Mouse (Mus musculus): ENCODE measurements around the gene Nbas. TPM values are rescaled to one million over a fixed set of nuclear protein-coding genes. Genes with fewer than 3 reads are reported as not detected.

The Nbas gene
- 10 to 100 TPM; 34.3 to 36.8 TPM for total RNA-seq (2021)
- long read RNA-seq, full-length matches to known transcripts, result 4 of 32 reads
- long read RNA-seq, partial matches to known transcripts, result 6 of 32 reads
- long read RNA-seq, other reads (novel, unspliced or antisense), result 22 of 32 reads

DNA sequence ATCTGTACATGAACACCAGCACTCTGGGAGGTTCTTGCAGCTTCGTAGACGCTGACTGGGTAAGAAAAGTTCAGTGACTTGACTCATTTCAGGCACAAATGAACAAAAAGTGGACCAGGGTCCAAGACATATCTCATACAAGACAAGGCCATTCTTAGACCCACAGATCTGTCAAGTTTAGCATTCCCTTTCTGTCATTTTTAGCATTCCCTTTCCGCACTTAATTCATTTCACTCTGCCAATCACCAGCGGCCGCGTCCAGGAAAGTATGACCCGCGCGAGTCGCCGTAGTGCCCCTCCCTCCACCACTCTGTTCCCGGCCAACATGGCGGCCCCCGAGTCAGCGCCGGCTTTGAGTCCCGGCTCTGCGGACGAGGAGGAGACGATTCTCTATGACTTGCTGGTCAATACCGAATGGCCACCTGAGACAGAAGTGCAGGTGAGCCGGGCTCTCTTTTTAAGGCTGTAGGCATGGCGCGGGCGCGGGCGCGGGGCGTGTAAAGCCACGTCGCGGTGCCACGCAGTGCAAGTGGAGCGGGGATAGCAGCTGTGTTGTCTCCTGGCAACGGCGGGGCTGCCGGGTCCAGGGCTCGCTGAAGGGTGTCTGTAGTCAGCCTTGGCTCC lies at the start of gene Nbas:
Gene Nbas (plus strand): TSS at position 308 of the 624 bp plus-strand sequence.
- DNase-seq (ENCODE audit: low spot score in 2 of 2), result peak; percentile 84 to 94

DNA sequence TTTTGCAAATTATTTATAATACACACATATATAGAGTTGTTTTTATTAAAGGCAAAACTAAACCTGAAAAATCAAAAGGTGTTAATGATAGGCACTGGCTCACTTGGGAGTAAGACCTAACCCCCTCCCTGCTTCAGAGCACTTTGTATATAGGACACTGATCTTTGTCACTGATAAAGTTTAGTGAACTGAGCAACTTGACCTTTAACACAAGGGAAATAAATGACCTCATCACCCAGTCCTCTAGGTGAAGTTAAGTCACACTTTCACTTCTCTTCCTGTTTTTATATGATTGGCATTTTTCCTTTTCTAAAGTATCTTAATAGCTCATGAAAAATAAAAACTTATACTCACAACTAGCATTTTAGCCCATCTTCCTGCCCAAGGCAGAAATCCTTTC lies 26.5 kb upstream of the Nbas start:
- no peak for DNase-seq (ENCODE audit: low spot score in 2 of 2)

DNA sequence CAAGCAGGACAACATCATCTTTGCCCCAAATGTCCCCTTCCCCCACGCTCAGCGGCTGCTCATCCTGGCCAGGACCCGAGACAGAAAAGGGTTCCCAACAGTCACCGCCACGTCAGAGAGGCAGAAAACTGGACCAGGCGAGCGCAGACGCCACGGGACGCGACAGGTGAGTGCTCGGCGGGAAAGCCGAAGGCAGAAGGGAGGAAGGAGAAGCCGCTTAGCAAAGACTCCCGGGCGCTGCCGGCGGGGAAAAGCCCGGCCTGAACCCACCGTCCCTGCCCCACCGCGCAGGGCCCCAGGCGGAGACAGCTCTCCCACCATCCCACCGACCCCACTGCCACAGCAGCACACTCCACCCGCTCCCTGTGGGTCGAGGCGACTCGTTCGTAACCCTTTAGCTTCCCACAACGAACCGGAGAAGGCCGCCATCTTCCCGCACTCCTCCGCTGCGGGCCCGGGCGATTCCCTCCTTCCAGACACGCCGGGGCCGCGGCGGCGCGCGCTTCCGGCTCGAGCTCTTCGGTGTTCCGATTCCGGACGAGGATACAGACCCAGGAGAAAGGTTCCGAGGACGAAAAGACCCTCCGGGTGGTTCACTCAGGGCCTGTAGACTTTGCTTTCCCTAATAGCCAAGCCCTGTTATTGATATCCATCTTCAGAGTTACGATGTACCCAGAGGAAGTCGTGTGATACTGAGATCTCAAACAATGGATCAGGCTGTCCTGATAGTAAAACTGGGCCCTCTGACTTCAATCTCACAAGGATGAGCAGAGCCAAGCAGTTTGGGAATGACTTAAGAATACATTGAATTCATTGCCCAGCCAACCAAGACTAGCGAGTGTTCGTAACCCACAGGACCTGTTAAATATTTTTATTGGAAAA lies 20.0 kb upstream of the Nbas start, which contains the start of gene Ddx1:
Gene Ddx1 (minus strand): TSS at position 523 of the 882 bp plus-strand sequence.
- peak; percentile 78 to 86 for DNase-seq (ENCODE audit: low spot score in 2 of 2)

DNA sequence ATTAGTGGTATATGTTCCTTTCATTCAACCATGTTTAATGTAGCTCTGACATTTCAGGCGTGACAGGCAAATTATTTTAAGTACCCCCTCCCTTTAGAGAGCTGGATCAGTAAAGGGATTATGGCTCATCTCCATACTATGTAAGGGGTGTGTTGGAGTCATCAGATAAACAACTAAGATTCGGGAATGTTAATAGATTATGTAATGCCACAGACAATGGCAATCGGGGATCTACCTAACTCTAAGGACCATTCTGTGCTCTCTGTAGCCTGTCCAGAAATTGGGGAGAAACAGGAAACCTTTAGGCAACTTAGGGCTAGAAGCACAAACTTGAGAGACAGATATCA lies 19.4 kb upstream of the Nbas start:
- no peak for DNase-seq (ENCODE audit: low spot score in 2 of 2)

DNA sequence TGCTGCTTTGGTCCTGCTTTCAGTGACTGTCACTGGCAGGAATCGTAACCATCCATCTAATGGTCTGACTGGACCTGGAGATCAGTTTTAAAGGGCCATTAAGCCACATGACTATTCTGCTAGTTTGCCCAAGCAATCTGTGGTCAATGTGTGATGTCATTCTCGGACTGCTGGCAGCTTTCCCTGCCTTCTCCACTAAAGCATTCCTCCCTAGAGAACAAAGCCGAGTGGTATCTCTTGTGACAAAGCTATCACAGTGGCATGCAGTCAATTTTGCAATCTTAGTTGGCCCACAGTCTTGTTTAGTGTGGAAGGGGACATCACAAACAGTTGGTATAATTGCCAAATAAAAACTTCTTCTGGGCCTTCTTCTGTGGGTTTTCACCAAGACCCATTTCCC lies 13.9 kb upstream of the Nbas start:
- no peak for DNase-seq (ENCODE audit: low spot score in 2 of 2)

DNA sequence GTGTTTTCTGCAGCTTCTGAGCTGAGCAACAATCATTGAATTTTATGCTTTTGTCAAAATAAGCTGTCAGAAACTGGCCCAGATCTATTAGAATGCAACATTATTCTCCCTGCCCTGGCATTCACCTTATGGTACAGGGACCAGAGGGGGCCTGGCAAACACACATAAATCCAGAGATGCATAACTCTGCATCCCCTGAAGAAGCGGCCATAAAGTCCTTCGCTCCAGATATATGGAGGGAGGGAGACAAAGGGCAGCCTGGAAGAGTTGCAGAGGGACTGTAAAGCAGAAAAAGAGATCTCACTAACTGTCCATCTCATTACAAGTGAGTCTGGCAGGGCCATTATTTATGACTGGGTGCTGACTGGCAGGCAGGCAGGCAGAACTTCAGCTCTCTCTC lies 13.2 kb upstream of the Nbas start:
- no peak for DNase-seq (ENCODE audit: low spot score in 2 of 2)

DNA sequence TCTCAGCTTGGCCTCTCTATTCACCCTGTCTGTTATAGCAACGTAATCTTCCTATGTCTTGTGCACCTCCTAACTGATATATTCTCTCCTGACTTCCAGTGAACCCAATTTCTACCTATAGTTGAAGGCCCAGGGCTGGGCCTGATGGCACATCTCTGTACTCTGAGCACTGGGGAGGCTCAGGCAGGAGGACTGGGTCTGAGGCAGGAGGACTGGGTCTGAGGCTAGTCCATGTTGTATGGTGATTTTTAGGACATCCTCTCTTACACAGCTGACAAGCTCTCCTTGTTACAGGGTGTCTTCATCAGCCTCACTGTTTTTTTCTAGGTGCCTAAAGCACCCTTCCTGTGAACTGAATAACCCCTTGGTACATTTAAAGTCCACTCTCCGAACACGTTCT lies 521 bp upstream of the Nbas start:
- DNase-seq (ENCODE audit: low spot score in 2 of 2), result no peak

DNA sequence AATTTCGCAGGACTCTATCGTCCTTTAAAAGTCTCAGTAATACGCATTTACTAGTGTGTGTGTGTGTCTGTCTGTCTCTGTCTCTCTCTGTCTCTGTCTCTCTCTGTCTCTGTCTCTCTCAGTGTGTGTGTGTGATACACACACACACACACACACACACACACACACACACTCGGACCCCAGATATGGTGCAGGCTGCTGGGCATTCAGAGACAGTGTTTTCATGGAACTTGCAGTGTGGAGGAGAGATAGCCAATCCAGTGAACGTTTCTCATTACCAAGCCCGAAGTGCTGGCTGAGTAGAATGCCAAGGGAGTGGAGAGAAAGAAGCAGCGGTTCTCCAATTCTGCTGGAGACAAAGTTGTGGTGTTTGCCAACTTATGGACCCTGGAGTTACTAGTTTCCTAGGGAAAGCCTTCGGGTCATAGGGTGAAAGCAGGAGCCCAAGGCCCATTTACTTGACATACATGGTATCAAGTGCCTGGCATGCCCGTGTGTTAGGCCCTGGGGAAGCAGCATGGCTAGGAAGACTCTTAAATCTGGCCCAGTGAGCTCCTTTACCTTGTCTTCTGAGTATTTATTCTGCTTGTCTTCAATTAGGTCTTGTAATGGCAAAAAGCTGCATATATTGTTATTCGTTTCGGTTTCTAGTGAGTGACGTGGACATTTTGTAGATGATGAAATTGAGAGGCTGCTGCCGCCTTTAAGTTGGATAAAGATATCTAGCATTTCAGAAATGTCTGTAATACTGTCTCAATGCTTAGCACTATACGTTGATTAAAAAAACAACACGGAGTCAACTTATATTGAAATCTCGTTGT lies 847 bp downstream of the Nbas start:
- DNase-seq (ENCODE audit: low spot score in 2 of 2), result no peak

DNA sequence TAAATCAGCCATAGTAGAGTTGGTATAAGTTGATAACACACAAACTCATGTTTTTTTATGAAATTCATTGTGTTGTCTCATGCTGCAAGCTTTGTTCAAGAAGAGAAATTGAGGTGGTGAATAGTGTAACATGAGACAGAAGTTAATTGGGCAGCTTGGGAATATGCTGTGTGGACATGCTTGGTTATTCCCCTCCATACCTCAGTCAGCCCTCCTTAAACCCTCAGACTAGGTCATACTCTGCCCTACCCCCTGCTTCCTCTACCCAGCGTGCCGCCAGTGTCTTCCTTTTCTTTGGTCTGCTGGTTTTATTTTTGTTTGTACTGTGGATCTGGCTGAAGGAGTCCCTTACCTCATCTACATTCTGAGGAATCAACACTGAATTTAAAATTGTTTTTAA lies 22.5 kb downstream of the Nbas start:
- DNase-seq (ENCODE audit: low spot score in 2 of 2), result no peak

DNA sequence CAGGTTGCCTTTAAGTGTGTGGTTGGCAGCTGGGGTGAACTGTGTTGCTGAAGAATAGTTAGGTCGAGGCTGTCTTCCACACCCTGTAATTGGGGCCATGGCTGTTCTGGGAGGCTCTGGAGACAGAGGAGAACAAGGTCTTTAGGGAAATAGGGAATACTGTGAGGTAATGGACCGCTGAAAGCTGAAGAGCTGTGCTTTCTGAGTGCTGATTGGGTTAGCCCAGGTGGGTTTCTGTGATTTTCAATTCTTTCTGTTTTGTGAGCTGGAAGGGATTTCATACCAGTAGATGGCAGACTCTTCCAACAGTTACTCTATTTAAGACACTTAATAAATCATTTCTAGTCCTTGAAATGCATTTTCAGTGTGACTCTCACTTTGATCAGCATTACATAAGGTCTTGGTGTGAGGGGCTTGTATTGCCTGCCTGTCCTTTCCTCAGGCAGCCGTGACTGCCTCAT lies 24.5 kb downstream of the Nbas start:
- peak in 1 of 2 experiments; percentile 56 for DNase-seq (ENCODE audit: low spot score in 2 of 2)

DNA sequence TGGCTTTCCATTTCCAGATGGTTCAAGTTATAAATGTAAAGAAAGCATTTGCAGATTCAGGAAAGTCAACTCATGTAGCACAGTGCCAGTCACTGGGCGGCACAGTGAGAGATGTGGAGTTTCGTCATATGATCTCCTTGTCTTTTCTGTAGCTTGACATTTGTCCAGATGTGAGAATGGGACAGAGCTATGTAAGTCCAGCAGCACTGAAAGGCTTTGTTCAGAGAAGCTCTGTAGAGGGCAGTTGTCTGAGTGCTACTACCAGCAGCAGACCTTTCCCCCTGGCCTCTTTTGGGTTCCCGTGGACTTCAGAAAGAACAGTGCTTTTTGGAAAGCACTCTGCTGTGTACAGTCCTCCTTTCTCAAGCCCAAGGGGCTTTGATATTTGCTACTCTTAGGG lies 34.1 kb downstream of the Nbas start:
- peak in 1 of 2 experiments; percentile 49 for DNase-seq (ENCODE audit: low spot score in 2 of 2)

DNA sequence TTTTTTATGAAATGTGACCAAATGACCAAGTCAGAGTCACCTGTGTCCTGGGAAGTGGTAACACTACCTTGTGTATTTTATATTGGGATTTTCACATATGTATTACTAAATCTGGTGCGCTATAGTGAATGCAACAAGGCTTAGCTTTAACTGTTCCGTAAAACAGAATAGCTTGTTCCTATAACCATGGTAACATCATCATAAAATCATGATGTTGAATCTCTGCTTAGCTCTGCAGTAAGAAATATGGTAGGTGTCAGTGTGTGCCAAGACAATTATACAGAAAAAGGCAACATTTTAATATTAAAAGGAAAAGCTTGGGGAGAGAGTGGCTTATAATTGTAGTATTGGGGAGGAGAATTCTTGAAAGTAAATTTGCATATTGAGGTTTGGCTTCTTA lies 45.0 kb downstream of the Nbas start:
- DNase-seq (ENCODE audit: low spot score in 2 of 2), result no peak

DNA sequence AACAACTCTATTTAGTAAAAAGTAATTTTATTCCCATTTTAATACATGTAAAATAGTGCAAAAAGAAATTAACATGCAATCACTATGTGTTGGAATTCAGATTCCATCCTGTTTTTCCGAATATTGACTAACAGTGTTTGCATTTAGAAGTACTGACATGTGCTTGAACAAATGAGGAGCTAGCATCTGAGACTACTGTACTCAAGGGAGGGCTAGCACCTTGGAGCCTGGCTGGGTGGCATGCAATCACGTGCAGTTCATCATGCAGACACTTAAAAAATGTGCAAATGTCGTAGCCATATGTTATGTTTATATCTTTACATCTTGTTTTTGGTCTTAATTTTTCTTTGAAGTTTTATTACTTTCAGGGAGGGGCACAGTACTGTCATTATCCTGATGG lies 45.5 kb downstream of the Nbas start:
- no peak for DNase-seq (ENCODE audit: low spot score in 2 of 2)

DNA sequence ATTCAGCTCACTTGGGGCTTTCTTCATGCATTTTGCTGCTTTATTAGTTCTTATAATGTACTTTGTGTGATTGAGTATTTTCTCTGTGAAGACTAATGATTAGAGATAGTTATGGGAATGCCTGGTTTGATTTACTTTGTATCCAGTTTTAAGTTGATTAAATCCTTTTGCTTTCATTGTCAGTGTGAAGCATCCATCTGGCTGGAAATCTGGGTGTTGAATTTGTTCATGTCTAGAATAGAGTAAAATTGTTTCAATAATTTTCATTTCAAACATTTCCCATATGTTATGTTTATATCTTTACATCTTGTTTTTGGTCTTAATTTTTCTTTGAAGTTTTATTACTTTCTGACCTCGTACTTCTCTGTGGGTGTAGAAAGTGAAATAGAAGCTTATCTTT lies 46.1 kb downstream of the Nbas start:
- DNase-seq (ENCODE audit: low spot score in 2 of 2), result peak in 1 of 2 experiments; percentile 69

DNA sequence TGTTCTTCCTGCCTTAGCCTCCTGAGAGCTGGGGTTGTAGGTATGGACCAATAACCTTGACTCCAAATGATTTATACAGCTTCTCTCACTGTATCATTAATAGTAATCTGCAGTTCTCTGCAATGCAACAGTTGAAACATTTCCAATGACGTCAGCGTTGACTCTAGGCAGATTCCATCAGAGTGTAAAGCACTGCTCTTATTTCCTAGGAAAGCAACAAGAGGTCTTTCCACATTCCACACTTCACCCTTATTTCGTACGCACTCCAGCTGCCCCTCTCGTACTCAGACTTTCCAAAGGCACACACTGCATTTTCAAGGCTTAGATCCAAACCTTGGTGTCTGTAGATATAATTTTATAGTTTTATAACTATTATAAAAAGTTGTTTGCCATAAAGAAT lies 73.6 kb downstream of the Nbas start:
- no peak for DNase-seq (ENCODE audit: low spot score in 2 of 2)

DNA sequence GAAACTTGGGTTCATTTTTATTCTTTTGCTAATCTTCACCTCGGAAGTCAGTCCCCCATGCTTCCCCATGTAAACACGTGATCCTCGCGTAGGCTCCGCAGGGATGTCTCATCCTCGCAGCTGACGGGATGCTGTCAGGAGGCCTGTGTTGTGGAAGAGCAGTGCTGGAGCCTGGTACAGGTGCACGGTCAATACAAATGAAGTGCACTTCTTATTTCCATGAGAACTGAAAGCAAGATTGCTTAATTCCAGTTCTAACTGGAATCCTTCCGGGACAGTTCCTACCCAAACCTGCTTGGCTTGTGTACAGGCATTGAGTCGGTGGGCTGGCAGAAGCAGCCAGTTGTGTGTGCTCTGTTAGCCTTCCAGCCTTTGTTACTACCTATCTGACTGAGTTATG lies 87.3 kb downstream of the Nbas start:
- no peak for DNase-seq (ENCODE audit: low spot score in 2 of 2)

DNA sequence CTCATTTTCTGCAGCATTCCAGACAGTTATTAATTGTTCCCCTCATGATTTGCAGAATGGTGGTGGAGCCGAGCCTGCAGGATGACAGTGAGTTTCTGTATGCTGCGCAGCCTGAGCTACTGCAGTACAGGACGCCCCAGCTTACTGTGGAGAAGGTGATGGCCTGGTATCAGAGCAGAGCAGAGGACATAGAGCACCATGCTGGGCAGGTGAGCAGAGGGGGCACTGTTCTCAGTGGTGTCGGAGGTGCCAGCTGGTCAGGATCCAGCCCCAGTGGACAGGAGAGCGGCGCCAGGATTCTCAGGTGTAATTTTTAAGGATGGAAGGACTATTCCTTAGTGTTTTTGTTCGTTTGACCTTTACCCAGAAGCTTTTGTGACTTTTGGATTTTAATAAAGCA lies 87.8 kb downstream of the Nbas start:
- no peak for DNase-seq (ENCODE audit: low spot score in 2 of 2)

DNA sequence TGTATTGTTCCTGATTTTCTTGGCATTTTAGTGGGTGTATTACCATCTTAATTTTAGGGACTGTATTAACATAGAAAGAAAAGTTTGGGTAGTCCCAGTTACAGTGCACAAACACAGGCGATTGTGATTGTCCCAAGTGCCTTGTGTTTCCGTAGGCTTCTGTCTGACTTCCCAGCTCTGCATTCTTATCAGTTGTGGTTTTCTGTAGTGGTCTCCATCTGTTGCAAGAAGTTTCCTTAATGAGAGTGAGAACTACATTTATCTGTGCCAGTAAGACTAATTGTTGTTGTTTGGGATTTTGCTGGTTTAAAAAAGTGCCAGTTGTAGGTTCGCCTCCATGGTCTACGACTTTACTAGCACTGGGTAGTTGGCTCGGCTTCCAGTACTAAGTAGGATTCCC lies 88.3 kb downstream of the Nbas start:
- no peak for DNase-seq (ENCODE audit: low spot score in 2 of 2)

DNA sequence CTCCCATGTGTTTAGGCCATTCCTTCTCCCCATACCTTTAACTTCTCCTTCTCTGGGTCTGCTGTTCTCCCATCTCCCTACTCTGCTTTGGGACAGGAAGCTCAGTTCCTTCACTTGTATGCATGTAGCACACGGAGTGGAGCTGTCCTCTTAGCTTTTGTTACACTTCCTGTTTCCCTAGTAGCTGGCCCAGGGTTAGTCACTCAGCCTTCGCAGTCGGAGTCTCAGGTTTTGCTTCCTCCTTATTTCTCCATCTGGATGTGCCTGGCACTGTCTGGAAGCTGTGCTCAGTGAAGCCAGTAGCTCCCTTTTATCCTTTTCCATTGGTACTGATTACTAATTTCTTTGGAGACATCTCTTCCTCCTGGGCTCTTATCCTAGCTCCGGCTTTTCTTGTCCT lies 89.9 kb downstream of the Nbas start:
- DNase-seq (ENCODE audit: low spot score in 2 of 2), result no peak

DNA sequence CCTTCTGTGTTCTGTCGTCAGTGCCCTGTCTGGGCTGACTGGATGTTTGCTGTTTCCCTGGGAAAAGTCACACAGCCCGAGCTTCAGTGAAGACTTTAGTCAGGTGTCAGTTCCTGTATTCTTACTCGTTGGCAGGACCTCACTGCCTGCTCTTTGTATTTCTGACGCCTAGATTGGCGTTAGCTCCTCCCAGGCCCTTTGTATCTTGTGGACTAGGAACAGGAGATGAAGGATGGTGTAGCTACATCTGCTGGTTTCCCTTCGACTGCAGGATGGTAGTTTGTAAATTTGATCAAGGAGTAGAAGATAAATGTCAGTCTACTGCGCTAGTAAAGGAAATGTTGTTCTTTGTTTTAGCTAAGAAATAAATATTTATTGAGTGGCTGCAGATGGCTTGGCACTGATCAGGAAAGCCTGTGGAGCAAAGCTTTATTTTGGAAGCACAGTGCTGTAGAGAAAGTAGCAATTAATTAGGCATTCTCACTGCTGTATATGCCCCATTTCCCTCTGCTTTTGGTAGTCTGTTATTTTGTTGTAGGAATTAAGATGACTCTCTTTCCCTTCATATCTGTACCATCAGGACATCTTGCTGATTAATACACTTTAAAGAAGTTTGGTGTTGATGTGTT lies 91.4 kb downstream of the Nbas start:
- DNase-seq (ENCODE audit: low spot score in 2 of 2), result no peak

DNA sequence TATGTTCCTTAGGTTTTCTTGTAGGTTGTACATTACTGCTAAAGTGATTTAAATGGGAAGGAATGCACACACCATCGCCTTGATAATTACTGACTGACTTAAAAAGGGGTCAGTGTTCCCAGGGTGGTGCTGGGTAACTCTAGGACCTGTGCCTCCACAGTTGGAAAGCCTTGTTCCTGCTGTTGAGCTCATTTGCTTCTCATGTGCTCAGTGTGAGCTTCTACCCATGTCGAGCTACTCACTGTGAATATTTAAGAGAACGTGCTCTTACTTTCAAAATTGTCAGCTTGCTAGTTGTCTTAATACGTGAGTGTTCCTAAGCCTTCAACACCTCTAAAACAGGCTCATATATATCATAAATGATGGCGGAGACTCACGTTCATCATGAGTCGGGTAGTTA lies 112.6 kb downstream of the Nbas start:
- no peak for DNase-seq (ENCODE audit: low spot score in 2 of 2)
